18 mouse cellular contexts compared by ENCODE assay signal in genomic region chr1:89752659-89753058, GRCm38 (mm10).
DNase-seq lines count a peak whose midpoint lies in the region; TF ChIP-seq lines count a peak whose summit lies in the region.
"Had no signal": no experiment of that assay in that cellular context is flagged by ENCODE, and none has a peak within 500 bp of the region (broad histone marks: within the 10 kb centered on the region; RNA-seq: fewer than 3 reads in every experiment).

No protein-coding gene starts in this region.

- no peak for TF ChIP-seq POLR2A in spleen, adult 2 months (IDR thresholded peaks at IDR 0.05; ENCODE audit: low read depth, low read length)
- no peak for TF ChIP-seq POLR2A in small intestine, adult 2 months (IDR thresholded peaks at IDR 0.05; ENCODE audit: low read depth, low read length)

- no peaks in the 10 kb centered on the region for H3K27me3 ChIP-seq in spleen, adult 2 months (ENCODE audit: control insufficient read depth, insufficient read depth, low read length)
- H3K27me3 ChIP-seq in small intestine, adult 2 months (ENCODE audit: control insufficient read depth, insufficient read depth, low read length): no peaks in the 10 kb centered on the region
- H3K27me3 ChIP-seq: Patski; stomach, embryonic 15.5 days had no signal

- H3K4me3 ChIP-seq in spleen, adult 2 months (ENCODE audit: extremely low read depth, insufficient read depth, insufficient read length): no peak overlapping the region
- no peak overlapping the region for H3K4me3 ChIP-seq in small intestine, adult 2 months (ENCODE audit: low read depth, low read length)
- H3K4me3 ChIP-seq: embryonic facial prominence, embryonic 12.5 days; forebrain, embryonic 12.5 days; neural tube, embryonic 15.5 days; stomach, embryonic 15.5 days had no signal

- no peaks in the 10 kb centered on the region for H3K36me3 ChIP-seq in spleen, adult 2 months (ENCODE audit: control insufficient read depth, insufficient read depth, low read length)
- H3K36me3 ChIP-seq in small intestine, adult 2 months (ENCODE audit: control insufficient read depth, insufficient read depth, low read length): no peaks in the 10 kb centered on the region
- H3K36me3 ChIP-seq: embryonic facial prominence, embryonic 12.5 days; forebrain, embryonic 12.5 days; neural tube, embryonic 15.5 days; stomach, embryonic 15.5 days had no signal

- peak; percentile 36 to 37 for DNase-seq in cerebellum, postnatal 10 days
- no peak for DNase-seq in cerebellum, adult 11-12 months
- peak; percentile 21 to 24 for DNase-seq in kidney, postnatal 4 days
- no peak for DNase-seq in kidney, postnatal 10 days
- DNase-seq in spleen, adult 2 months (ENCODE audit: low read depth in 1 of 2, low spot score in 2 of 2): no peak
- no peak for DNase-seq in spleen, postnatal 4 days (ENCODE audit: low spot score in 2 of 2)
- no peak for DNase-seq in frontal cortex, postnatal 25 days (ENCODE audit: low spot score in 2 of 2)
- DNase-seq: adrenal gland, postnatal 10 days; cerebellum, adult 8-10 months; left cerebral cortex, postnatal 4 days; right cerebral cortex, postnatal 14 days had no signal

- no peaks in the 10 kb centered on the region for H3K4me1 ChIP-seq in spleen, adult 2 months (ENCODE audit: control insufficient read depth, insufficient read depth, insufficient read length)
- H3K4me1 ChIP-seq in small intestine, adult 2 months (ENCODE audit: control insufficient read depth, insufficient read depth, insufficient read length, low read length): no peaks in the 10 kb centered on the region
- H3K4me1 ChIP-seq: stomach, embryonic 15.5 days had no signal

- no peak overlapping the region for H3K27ac ChIP-seq in spleen, adult 2 months (ENCODE audit: insufficient read depth, low read length)
- no peak overlapping the region for H3K27ac ChIP-seq in small intestine, adult 2 months (ENCODE audit: insufficient read depth, low read depth, low read length)
- H3K27ac ChIP-seq: embryonic facial prominence, embryonic 12.5 days; forebrain, embryonic 12.5 days; macrophage; neural tube, embryonic 15.5 days; stomach, embryonic 15.5 days had no signal

- 94% methylated on average over 3 of the region's 3 CpGs for WGBS in spleen, adult 2 months
- 97% methylated on average over 3 of the region's 3 CpGs for WGBS in small intestine, adult 2 months

- 0 out of 2 replicates have a peak, but pooled peaks have one; percentile 1 for TF ChIP-seq CTCF in spleen, adult 2 months (IDR thresholded peaks at IDR 0.05; ENCODE audit: extremely low read depth, insufficient read depth, insufficient read length, insufficient replicate concordance)
- peak; percentile 26; the same call in 1 of the 2 replicates for TF ChIP-seq CTCF in small intestine, adult 2 months (IDR thresholded peaks at IDR 0.05; ENCODE audit: extremely low read depth, insufficient read length, insufficient replicate concordance, low read depth, low read length)

Comparison
In these comparisons a context has a peak if more than half of its experiments do, and no peak if none do; other contexts are left out.
1. DNase-seq: peak in cerebellum, postnatal 10 days (2 of 2) and kidney, postnatal 4 days (2 of 2); none in cerebellum, adult 11-12 months (single experiment), kidney, postnatal 10 days (single experiment), spleen, adult 2 months (0 of 2), spleen, postnatal 4 days (0 of 2) and frontal cortex, postnatal 25 days (0 of 2).